Mouse (Mus musculus) right cerebral cortex, postnatal 36 days (tissue): ENCODE results near the gene Erbb4.

ENCODE experiments used
- DNase-seq, 2 experiments: peaks; one replicate each; pipeline ENCODE4 v3.0.0; 2022; ENCODE audit warnings: low spot score in 2 of 2, mixed read lengths in 1 of 2

Gene Erbb4

GRCm38 (mm10) chr1:68089623-68090022 is 1018.2 kb downstream of the Erbb4 start:
- DNase-seq, result no peak

GRCm38 (mm10) chr1:68056494-68056893 is 1051.4 kb downstream of the Erbb4 start:
- no peak for DNase-seq

GRCm38 (mm10) chr1:68054715-68055114 is 1053.1 kb downstream of the Erbb4 start:
- DNase-seq, result no peak

DNA sequence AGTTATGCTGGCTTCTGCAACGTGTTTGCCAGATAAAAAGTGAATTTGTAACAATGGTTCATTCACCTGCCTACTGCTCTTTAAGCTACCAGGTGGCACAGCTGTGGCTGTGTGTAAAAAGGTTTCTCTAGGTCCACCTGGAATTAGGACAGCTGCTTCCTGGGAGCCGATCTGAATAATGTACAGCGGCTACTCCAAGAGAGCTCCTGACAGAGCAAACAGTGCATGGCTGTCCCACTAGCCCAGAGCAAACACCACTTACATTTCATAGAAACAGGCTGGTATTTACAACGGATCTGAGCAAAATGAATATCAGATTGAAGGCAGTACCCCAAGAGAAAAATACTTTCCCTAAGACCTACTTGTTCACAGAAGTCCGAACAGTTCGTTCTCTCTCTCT is 1058.0 kb downstream of the Erbb4 start:
- DNase-seq, result no peak

DNA sequence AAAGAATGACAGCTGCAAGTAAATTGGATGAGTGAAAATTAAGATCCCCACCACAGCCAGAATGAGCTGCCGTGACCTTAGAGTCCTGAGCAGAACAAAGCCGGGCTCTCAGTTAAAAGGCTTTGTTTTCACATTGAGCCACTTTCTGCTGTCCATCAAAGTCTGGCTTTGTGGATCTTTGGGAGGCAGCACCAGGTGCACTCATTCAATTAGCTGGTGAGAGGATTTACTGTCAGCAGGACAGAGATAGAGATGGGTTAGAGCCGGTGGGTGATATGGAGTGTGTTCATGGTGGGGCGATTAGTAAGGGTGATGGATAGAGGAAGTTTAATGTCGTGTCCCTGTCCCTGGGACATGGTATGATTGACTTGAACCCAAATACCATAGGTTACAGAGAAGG is 1060.7 kb downstream of the Erbb4 start:
- no peak for DNase-seq

- DNase-seq, result peak in 1 of 2 experiments; percentile 4
These were observed 1061.3 kb downstream of the Erbb4 start for GRCm38 (mm10) chr1:68046551-68046970.

DNA sequence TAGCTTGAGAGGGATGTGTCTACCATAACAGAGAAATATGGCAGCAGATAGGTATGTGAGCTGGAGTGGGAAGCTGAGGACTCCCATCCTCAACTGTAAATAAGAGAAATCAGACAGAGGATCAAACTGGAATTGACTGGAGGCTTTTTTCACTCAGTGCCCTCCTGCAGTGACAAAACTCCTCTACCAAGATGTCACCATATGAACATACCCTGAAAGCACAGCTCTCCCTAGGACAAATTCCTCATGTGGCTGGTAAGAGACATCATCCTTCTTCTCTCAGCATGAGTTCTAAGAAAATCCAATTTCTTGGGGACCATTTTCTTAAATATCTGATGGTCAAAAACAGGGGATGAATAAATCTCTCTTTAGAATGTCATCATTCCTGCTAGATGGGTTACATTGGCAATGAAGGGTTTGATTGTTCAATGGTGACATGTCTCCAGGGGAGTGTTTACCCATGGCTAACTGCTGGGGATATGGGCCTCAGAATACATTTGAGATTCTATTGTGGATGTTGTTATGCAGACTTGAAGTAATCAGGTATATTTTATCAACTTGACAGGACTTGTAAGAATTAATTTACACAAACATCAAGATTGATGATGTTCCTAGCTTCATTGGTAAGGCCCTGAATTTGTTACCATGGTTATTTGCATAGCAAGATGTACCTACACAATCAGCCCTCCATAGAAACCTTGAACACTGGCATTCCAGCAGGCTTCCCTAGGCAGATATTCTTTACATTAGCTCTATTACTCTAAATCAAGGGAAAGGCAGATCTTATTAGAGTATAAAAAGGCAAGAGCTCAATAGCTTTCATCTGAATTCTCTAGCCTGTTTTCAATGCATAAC is 1083.5 kb downstream of the Erbb4 start:
- no peak for DNase-seq

DNA sequence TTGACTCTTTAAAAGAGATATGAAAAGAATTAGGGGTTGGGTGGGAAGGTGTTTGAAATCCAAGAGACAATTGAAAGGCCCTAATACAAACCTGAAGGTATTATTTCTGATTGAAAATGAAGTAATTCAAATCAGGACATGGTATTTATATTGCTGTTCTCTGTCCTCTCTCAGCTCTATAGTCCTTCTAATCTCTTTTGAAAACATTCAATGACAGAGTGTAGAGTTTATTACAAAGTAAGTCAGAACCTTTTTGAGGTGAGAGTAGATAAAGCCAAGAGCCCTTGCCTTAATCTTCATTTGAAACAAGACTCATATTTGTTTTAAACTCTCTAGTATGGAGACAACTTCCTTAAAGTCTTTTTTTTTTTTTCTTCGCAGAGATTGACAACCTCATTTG is 1087.8 kb downstream of the Erbb4 start:
- no peak for DNase-seq

GRCm38 (mm10) chr1:68019618-68020017 is 1088.2 kb downstream of the Erbb4 start:
- DNase-seq, result no peak
